Mouse (Mus musculus): ENCODE measurements around the gene Lrat.

The Lrat gene

GRCm38 (mm10) chr3:82903613-82904205, at the start of gene Lrat:
Lrat (minus strand) TSS chr3:82903973.
- no peak for DNase-seq

GRCm38 (mm10) chr3:82952173-82952962, 48.6 kb upstream of the Lrat start:
- DNase-seq: no peak

GRCm38 (mm10) chr3:82950639-82951038, 46.9 kb upstream of the Lrat start:
- no peak for DNase-seq

- DNase-seq: no peak
Observed at GRCm38 (mm10) chr3:82950208-82950607, 46.4 kb upstream of the Lrat start.

- DNase-seq: no peak
Observed at GRCm38 (mm10) chr3:82946375-82947107, 42.8 kb upstream of the Lrat start.

GRCm38 (mm10) chr3:82927917-82928316, 24.1 kb upstream of the Lrat start:
- no peak for DNase-seq

- DNase-seq: no peak
Observed at GRCm38 (mm10) chr3:82915632-82916031, 11.9 kb upstream of the Lrat start.

GRCm38 (mm10) chr3:82908671-82909070, 4.9 kb upstream of the Lrat start:
- no peak for DNase-seq

- no peak for DNase-seq
Observed at GRCm38 (mm10) chr3:82904211-82904908, 587 bp upstream of the Lrat start.

- no peak for DNase-seq
Observed at GRCm38 (mm10) chr3:82902757-82903612, 788 bp downstream of the Lrat start.

- no peak for DNase-seq
Observed at GRCm38 (mm10) chr3:82888842-82889241, 14.9 kb downstream of the Lrat start.

- DNase-seq: no peak
Observed at GRCm38 (mm10) chr3:82877258-82877657, 26.5 kb downstream of the Lrat start.

GRCm38 (mm10) chr3:82876372-82876739, 27.4 kb downstream of the Lrat start, which contains the start of gene Rbm46:
Rbm46 (minus strand) TSS chr3:82876483.
- no peak for DNase-seq

- DNase-seq: no peak
Observed at GRCm38 (mm10) chr3:82875671-82876371, 28.0 kb downstream of the Lrat start.

- DNase-seq: no peak
Observed at GRCm38 (mm10) chr3:82857414-82858077, 46.2 kb downstream of the Lrat start.

All from thymus, postnatal 25 days (tissue).